Mouse (Mus musculus) E14TG2a.4 (cell line): ENCODE measurements around the gene Atp6v0c.

Experiments used
- CTCF ChIP-seq: conservative IDR thresholded peaks from 2 replicates; pipeline ENCODE4 v1.5.1; 2014; ENCODE audit warnings: low read length
- NANOG ChIP-seq: IDR thresholded peaks from 2 replicates; pipeline ENCODE4 v1.6.1; 2014; ENCODE audit warnings: borderline replicate concordance, low read length, mixed read lengths
- POU5F1 ChIP-seq: IDR thresholded peaks from 2 replicates; pipeline ENCODE4 v1.6.1; 2014; ENCODE audit warnings: low read length, borderline replicate concordance

DNA sequence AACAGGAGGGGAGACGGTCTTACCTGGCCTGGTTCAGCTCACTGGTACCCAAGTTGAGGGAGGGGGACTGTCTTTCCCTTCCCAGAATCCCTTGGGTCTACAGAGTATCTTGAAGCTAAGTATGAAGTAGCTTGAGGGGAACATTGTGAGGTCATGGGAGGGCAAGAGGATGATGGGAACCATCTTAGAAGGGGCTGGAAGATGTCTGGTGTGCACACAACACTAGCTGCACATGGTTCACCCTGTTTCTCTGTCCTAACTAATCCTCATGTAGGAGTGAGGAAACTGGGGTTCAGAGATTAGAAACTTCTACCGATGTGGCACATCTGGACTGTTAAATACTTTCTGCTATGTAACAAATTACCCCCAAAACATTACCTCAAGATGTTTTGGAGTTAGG is 18.7 kb downstream of the Atp6v0c start, which contains the start of gene Pdpk1:
- TF ChIP-seq CTCF = no peak
- TF ChIP-seq NANOG = no peak
- TF ChIP-seq POU5F1 = no peak
